In genomic region chr5:119861301-119861700, GRCm38 (mm10) we compare ENCODE assay signal across 24 mouse cellular contexts. TPM values are rescaled to one million over a fixed set of nuclear protein-coding genes. Genes with fewer than 3 reads are reported as not detected.
"Had no signal": no experiment of that assay in that cellular context is flagged by ENCODE, and none has a peak within 500 bp of the region (broad histone marks: within the 10 kb centered on the region; RNA-seq: fewer than 3 reads in every experiment).

No protein-coding gene starts in this region.

- H3K4me2 ChIP-seq: liver, embryonic 13.5 days; midbrain, embryonic 12.5 days; midbrain, embryonic 15.5 days; neural tube, embryonic 12.5 days; neural tube, embryonic 15.5 days; stomach, embryonic 15.5 days had no signal

- H3K4me1 ChIP-seq: stomach, embryonic 15.5 days had no signal

- H3K36me3 ChIP-seq: liver, embryonic 13.5 days; midbrain, embryonic 12.5 days; midbrain, embryonic 15.5 days; neural tube, embryonic 12.5 days; neural tube, embryonic 15.5 days; stomach, embryonic 15.5 days had no signal

- H3K9me3 ChIP-seq: liver, embryonic 13.5 days; midbrain, embryonic 12.5 days; midbrain, embryonic 15.5 days; neural tube, embryonic 12.5 days; neural tube, embryonic 15.5 days; stomach, embryonic 15.5 days had no signal

- DNase-seq: kidney, postnatal 25 days; layer of hippocampus, adult 9-11 months; liver, embryonic 13.5 days; lung, adult 2 months; lung, postnatal 14 days; lung, postnatal 4 days; right cerebral cortex, postnatal 25 days; spleen, adult 18-20 months; thymus, postnatal 25 days had no signal

- H3K27ac ChIP-seq: kidney, postnatal 0 days; layer of hippocampus, adult 2 months; liver, embryonic 13.5 days; midbrain, embryonic 12.5 days; midbrain, embryonic 15.5 days; neural tube, embryonic 12.5 days; neural tube, embryonic 15.5 days; stomach, embryonic 15.5 days had no signal

- H3K9ac ChIP-seq: liver, embryonic 13.5 days; midbrain, embryonic 12.5 days; midbrain, embryonic 15.5 days; neural tube, embryonic 12.5 days; neural tube, embryonic 15.5 days; stomach, embryonic 15.5 days had no signal

- H3K4me3 ChIP-seq: layer of hippocampus, adult 2 months; liver, embryonic 13.5 days; midbrain, embryonic 12.5 days; midbrain, embryonic 15.5 days; neural tube, embryonic 12.5 days; neural tube, embryonic 15.5 days; stomach, embryonic 15.5 days had no signal

- ATAC-seq: midbrain, embryonic 15.5 days had no signal

RNA-seq across cellular contexts. Expression of gene Tbx5, which starts 28.8 kb away (rescaled TPM):
- total RNA-seq: layer of hippocampus, adult 2 months; layer of hippocampus, postnatal 25 days; left cerebral cortex, adult 18-20 months; left cerebral cortex, postnatal 25 days; liver, adult 2 months; megakaryocyte progenitor cell, adult 5-6 weeks had no signal
- polyA plus RNA-seq: kidney, embryonic 14.5 days; kidney, postnatal 0 days; large intestine, adult 2 months; liver, adult 2 months; liver, embryonic 16.5 days; neural tube, embryonic 12.5 days had no signal
